Mouse (Mus musculus) hindbrain, embryonic 13.5 days (tissue): ENCODE measurements around the gene Runx2. TPM values are rescaled to one million over a fixed set of nuclear protein-coding genes. Genes with fewer than 3 reads are reported as not detected.

Experiments
- ATAC-seq: fragments of 200-750 bp; cut with Nextera tagmentation; 2 replicates; pipeline ENCODE4 v1.8.0; 2017; ENCODE audit warnings: moderate TSS enrichment; ENCODE audit not compliant: low FRiP score
- H3K27ac ChIP-seq: fragments of 300-500 bp; sonication (generic); 2 replicates; pipeline ENCODE4 v1.5.1; 2015; ENCODE audit warnings: inconsistent platforms, mild to moderate bottlenecking, moderate library complexity
- H3K27me3 ChIP-seq: fragments of 300-500 bp; sonication (generic); 2 replicates; pipeline ENCODE4 v1.6.1; 2015; ENCODE audit warnings: mild to moderate bottlenecking, inconsistent platforms
- H3K36me3 ChIP-seq: fragments of 300-500 bp; sonication (generic); 2 replicates; pipeline ENCODE4 v1.6.1; 2015; ENCODE audit warnings: mild to moderate bottlenecking, inconsistent platforms
- H3K4me1 ChIP-seq: fragments of 300-500 bp; sonication (generic); replicated peaks from 2 replicates; pipeline ENCODE4 v1.6.1; 2015; ENCODE audit warnings: inconsistent platforms
- H3K4me2 ChIP-seq: fragments of 300-500 bp; sonication (generic); 2 replicates; pipeline ENCODE4 v1.6.1; 2015; ENCODE audit warnings: inconsistent platforms, mild to moderate bottlenecking, moderate library complexity
- H3K4me3 ChIP-seq: fragments of 300-500 bp; sonication (generic); 2 replicates; pipeline ENCODE4 v1.5.1; 2015; ENCODE audit warnings: mild to moderate bottlenecking, inconsistent platforms
- H3K9ac ChIP-seq: fragments of 300-500 bp; sonication (generic); 2 replicates; pipeline ENCODE4 v1.6.1; 2015; ENCODE audit warnings: mild to moderate bottlenecking, inconsistent platforms
- H3K9me3 ChIP-seq: fragments of 300-500 bp; sonication (generic); 2 replicates; pipeline ENCODE4 v1.6.1; 2016; ENCODE audit warnings: inconsistent platforms
- WGBS: fragments of 180-500 bp; shearing (Covaris S2); methylation state at CpG from one replicate; pipeline ENCODE4 v1.1.7; 2015; 5-methylcytosine and 5-hydroxymethylcytosine counted together
- polyA plus RNA-seq: library from polyadenylated mRNA; unstranded; fragments of >200 nt; fragmentation: Nextera tagmentation; extraction: Ambion mirVana; gene quantifications from 2 replicates; pipeline ENCODE4 v1.2.1, GENCODE M21; 2015

Gene Runx2
- polyA plus RNA-seq, 1 experiment from 2014 or later = 0.62 TPM

DNA sequence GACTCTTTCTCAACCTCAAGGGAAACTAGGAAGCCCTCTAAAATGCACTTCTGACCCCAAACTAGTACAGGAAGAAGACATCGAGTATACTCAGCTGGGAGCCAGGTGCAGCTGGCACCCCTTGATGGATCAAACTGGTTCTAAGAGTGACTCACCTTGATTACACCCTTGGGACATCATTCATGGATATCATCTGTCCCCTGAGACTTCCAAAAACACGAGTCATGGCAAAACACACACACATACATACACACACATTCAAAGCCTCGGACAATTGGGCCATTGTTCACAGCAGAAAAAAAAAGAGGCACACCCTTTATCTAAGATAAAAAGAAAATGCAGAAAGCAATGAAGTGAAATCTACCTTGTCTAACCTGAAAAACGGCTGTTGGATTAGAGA lies 266.7 kb downstream of the Runx2 start:
- H3K4me1 ChIP-seq = no peaks in the 10 kb centered on the region
- no peak overlapping the region for H3K9ac ChIP-seq
- H3K9me3 ChIP-seq = no peaks in the 10 kb centered on the region
- H3K4me3 ChIP-seq = no peak overlapping the region
- 78% methylated on average over 4 of the region's 4 CpGs for WGBS
- no peaks in the 10 kb centered on the region for H3K27me3 ChIP-seq
- no peak overlapping the region for H3K4me2 ChIP-seq
- no peak overlapping the region for H3K27ac ChIP-seq
- H3K36me3 ChIP-seq = no peaks in the 10 kb centered on the region
- ATAC-seq = no peak

DNA sequence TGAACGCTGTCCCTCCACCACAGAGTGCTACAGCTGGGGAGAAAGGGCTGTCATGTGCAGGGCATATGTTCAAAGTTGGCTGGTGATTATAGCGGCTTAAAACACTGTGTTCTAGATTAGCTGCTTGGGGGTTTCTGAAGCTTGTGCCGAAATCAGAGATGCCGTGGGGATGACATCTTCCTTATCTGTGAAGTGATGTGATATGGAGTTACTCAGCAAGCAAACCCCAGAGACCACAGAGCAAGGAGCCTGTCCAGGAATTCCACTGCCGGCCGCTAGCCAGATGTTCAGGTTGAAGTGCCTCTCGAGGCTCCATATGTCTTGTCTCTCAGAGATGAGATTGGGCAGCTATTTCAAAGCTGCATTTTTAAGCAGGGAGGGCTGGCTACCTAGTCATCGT lies 267.8 kb downstream of the Runx2 start:
- H3K9ac ChIP-seq = no peak overlapping the region
- no peaks in the 10 kb centered on the region for H3K36me3 ChIP-seq
- no peak for ATAC-seq
- no peak overlapping the region for H3K4me2 ChIP-seq
- H3K4me1 ChIP-seq = no peaks in the 10 kb centered on the region
- WGBS = 78% methylated on average over 8 of the region's 8 CpGs
- no peaks in the 10 kb centered on the region for H3K27me3 ChIP-seq
- no peak overlapping the region for H3K27ac ChIP-seq
- no peak overlapping the region for H3K4me3 ChIP-seq
- no peaks in the 10 kb centered on the region for H3K9me3 ChIP-seq

DNA sequence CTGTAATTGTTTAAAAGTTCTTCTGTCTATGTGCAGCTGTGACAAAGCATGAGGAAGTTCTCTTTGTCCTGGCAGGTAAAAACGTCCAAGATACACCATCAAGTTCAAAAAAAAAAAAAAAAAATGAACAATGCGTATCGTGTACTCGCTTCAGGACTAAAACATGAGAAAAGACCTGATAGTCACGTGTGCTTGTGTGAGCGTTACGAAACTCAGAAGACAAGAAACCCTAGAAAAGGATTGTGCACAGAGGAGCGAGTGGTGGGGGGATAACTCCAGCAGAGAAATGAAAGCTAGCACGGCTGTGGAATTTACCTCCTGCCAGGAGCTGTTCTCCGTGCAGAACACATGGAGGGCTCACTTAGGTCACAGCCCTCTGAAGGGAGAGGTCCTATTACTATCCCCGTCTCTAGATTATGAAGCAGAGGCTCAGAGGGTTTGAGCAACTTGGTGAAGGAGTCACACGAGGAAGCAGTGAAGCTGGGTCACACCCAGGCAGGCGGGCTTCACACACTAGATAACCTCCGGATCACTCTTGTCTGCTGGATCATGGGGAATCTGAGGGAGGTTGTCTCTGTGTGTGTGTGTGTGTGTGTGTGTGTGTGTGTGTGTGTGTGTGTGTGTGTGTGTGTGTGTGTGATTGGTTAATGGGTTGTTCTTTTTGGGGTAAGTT lies 269.3 kb downstream of the Runx2 start:
- no peaks in the 10 kb centered on the region for H3K9me3 ChIP-seq
- no peak overlapping the region for H3K9ac ChIP-seq
- no peak for ATAC-seq
- H3K27me3 ChIP-seq = no peaks in the 10 kb centered on the region
- no peak overlapping the region for H3K4me2 ChIP-seq
- H3K27ac ChIP-seq = no peak overlapping the region
- WGBS = 54% methylated on average over 14 of the region's 14 CpGs
- no peaks in the 10 kb centered on the region for H3K36me3 ChIP-seq
- no peaks in the 10 kb centered on the region for H3K4me1 ChIP-seq
- no peak overlapping the region for H3K4me3 ChIP-seq

DNA sequence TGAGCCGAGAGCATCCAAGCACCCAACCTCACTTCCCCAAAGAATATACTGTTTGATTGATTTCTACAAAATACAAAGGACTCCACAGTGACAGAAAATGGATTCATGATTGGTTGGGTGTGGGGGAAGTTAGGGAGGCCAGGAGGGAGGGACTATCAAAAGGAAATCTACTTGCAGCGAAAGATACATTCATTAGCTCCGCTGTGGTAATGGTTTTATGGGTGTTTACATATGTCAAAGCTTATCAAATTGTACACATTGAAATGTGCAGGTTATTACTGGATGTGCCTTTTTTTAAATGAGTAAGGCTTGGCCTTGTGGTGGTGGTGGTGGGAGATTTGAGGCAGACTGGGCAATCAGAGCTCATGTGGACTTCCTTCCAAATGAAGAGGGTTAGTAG lies 271.9 kb downstream of the Runx2 start:
- no peak overlapping the region for H3K9ac ChIP-seq
- no peak overlapping the region for H3K4me3 ChIP-seq
- no peak overlapping the region for H3K4me2 ChIP-seq
- no peaks in the 10 kb centered on the region for H3K27me3 ChIP-seq
- H3K27ac ChIP-seq = no peak overlapping the region
- WGBS = 87% methylated on average over 3 of the region's 3 CpGs
- H3K9me3 ChIP-seq = no peaks in the 10 kb centered on the region
- no peaks in the 10 kb centered on the region for H3K4me1 ChIP-seq
- ATAC-seq = no peak
- no peaks in the 10 kb centered on the region for H3K36me3 ChIP-seq

DNA sequence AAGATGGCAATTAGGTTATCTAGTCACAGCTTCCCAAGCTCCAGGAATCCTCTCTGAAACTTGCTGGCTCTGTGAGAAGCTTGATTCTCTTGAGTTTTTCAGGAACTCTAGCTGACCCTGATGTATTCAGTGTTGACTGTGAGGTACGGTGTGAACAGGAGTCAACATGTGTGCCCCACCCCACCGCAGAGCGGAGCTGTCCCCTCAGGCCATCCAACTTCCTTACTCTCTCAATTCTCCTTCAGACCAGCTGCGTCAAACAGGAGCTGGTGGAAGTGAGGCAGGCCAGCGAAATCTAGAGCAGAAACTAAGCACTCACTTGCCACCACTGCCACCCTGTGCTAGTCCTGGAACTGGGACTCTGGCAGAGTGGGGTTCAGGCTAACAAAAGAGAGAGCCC lies 273.9 kb downstream of the Runx2 start:
- 63% methylated on average over 5 of the region's 5 CpGs for WGBS
- no peaks in the 10 kb centered on the region for H3K9me3 ChIP-seq
- no peaks in the 10 kb centered on the region for H3K4me1 ChIP-seq
- H3K9ac ChIP-seq = no peak overlapping the region
- no peaks in the 10 kb centered on the region for H3K36me3 ChIP-seq
- no peak overlapping the region for H3K27ac ChIP-seq
- H3K4me3 ChIP-seq = no peak overlapping the region
- no peak for ATAC-seq
- H3K27me3 ChIP-seq = no peaks in the 10 kb centered on the region
- H3K4me2 ChIP-seq = no peak overlapping the region

DNA sequence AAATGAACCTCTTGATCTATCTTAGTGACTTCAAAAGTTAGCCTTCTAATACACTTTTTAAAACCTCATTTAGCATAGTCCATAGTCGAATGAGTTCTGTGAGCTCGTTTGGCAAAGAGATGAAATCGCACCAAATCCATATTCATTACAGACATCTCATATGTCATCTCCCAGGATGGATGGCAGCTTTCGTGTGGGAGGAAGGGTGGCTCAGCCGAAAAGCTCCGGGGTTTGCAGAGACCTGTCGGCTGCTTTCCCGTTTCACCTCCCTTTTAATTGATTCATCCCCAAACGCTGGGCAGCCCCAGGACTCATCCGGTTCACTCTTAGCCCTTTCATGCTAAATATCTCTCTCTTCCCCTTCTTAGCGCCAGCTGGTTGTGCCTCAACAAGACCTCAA lies 275.7 kb downstream of the Runx2 start:
- 72% methylated on average over 11 of the region's 11 CpGs for WGBS

DNA sequence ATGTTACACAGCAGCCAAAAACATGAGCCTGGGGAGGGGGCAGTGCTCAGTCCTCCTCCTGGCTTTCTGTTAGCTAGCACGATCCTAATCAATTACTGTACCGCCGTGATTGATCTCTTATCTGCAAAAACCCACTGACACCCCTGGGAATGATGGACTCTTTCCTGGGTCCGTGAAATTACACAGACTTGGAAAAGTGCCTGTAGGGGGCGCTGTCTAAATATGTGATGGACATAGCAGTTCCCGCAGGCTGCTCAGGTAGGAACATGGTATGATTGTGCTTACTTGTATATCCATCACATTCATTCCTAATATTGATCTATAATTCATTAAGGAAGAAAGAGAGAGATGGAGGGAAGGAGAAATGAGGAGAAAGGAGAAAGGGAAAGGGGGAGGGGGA lies 284.6 kb downstream of the Runx2 start:
- ATAC-seq = no peak
- Histone ChIP-seq H3K4me2 (no peak overlapping the region), H3K36me3 (no peaks in the 10 kb centered on the region), H3K27ac (no peak overlapping the region), H3K27me3 (no peaks in the 10 kb centered on the region), H3K4me3 (no peak overlapping the region), H3K9ac (no peak overlapping the region), H3K4me1 (no peaks in the 10 kb centered on the region), H3K9me3 (no peaks in the 10 kb centered on the region)
- 81% methylated on average over 6 of the region's 6 CpGs for WGBS

More for the DNA sequence above, 275.7 kb downstream of the Runx2 start:
- ATAC-seq = no peak
- H3K27me3 ChIP-seq = no peaks in the 10 kb centered on the region
- H3K9me3 ChIP-seq = no peaks in the 10 kb centered on the region
- no peak overlapping the region for H3K4me3 ChIP-seq
- H3K27ac ChIP-seq = no peak overlapping the region
- H3K9ac ChIP-seq = no peak overlapping the region
- no peak overlapping the region for H3K4me2 ChIP-seq
- H3K36me3 ChIP-seq = no peaks in the 10 kb centered on the region
- H3K4me1 ChIP-seq = no peaks in the 10 kb centered on the region

DNA sequence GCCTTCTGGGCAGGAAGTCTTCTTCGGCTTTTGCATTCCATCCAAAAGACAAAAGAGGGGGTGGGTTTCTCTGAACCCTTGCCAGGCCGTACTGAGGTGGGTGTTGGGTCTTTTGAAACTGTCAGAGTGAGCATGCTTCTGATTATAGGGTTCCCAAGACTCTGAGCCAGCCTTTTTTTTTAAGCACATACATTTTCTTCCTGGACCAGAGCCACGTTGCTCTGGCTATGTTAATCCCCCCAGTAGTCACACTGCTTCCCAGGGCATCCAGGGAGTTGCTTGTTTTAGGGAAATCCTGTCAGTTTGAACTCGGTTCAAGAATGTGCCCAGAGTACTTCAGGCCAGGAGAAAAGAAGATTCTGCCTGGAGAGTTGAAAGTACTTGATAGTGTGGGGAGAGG lies 286.0 kb downstream of the Runx2 start:
- Histone ChIP-seq H3K4me1 (no peaks in the 10 kb centered on the region), H3K4me3 (no peak overlapping the region), H3K4me2 (no peak overlapping the region), H3K27me3 (no peaks in the 10 kb centered on the region), H3K36me3 (no peaks in the 10 kb centered on the region), H3K9ac (no peak overlapping the region), H3K9me3 (no peaks in the 10 kb centered on the region), H3K27ac (no peak overlapping the region)
- 56% methylated on average over 4 of the region's 4 CpGs for whole genome bisulfite sequencing
- no peak for ATAC-seq

DNA sequence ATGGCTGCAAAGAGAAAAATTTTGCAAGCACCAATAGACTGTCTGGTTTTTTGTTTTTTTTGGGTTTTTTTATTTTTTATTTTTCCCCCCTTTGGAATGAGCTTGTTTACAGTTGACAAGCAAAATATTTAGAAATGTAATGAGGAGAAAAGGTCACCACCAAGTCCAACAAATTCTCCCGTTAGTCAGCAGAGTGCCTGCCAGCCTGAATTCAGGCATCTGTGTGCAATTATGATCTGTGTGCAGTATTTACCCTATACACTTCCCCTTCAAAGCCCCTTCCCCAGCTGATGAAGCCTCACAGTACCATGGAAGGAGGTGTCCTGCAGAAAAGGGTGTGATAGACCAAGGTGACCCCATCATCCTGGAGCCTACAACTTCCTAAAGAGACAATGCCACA lies 290.5 kb downstream of the Runx2 start:
- WGBS = 76% methylated on average over 1 of the region's 1 CpGs

DNA sequence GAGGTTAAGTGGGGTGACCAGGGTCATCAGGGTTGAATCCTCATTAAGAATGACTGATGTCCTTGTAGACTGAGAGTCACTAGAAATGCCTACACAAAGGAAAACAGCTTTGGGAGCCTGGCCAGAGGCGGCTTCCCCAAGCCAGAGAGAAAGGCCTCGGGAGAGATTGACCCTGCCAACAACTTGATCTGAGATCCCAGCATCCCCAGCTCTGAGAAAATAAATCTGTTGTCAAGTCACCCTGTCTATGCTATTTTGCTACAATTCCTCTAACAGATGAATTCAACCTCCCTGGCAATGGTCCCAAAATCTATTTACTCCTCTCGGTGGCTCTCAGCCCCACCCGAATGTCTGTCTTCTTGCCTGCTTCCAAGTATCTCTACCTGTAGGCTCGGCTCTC lies 291.7 kb downstream of the Runx2 start:
- no peak overlapping the region for H3K9ac ChIP-seq
- H3K4me2 ChIP-seq = no peak overlapping the region
- ATAC-seq = no peak
- no peaks in the 10 kb centered on the region for H3K27me3 ChIP-seq
- H3K27ac ChIP-seq = no peak overlapping the region
- H3K36me3 ChIP-seq = no peaks in the 10 kb centered on the region
- H3K4me1 ChIP-seq = no peaks in the 10 kb centered on the region
- 73% methylated on average over 5 of the region's 5 CpGs for WGBS
- H3K9me3 ChIP-seq = no peaks in the 10 kb centered on the region
- H3K4me3 ChIP-seq = no peak overlapping the region

More for the DNA sequence above, 290.5 kb downstream of the Runx2 start:
- H3K4me2 ChIP-seq = no peak overlapping the region
- no peaks in the 10 kb centered on the region for H3K9me3 ChIP-seq
- H3K27ac ChIP-seq = no peak overlapping the region
- no peak overlapping the region for H3K4me3 ChIP-seq
- no peak for ATAC-seq
- H3K4me1 ChIP-seq = no peaks in the 10 kb centered on the region
- no peak overlapping the region for H3K9ac ChIP-seq
- H3K27me3 ChIP-seq = no peaks in the 10 kb centered on the region
- no peaks in the 10 kb centered on the region for H3K36me3 ChIP-seq

DNA sequence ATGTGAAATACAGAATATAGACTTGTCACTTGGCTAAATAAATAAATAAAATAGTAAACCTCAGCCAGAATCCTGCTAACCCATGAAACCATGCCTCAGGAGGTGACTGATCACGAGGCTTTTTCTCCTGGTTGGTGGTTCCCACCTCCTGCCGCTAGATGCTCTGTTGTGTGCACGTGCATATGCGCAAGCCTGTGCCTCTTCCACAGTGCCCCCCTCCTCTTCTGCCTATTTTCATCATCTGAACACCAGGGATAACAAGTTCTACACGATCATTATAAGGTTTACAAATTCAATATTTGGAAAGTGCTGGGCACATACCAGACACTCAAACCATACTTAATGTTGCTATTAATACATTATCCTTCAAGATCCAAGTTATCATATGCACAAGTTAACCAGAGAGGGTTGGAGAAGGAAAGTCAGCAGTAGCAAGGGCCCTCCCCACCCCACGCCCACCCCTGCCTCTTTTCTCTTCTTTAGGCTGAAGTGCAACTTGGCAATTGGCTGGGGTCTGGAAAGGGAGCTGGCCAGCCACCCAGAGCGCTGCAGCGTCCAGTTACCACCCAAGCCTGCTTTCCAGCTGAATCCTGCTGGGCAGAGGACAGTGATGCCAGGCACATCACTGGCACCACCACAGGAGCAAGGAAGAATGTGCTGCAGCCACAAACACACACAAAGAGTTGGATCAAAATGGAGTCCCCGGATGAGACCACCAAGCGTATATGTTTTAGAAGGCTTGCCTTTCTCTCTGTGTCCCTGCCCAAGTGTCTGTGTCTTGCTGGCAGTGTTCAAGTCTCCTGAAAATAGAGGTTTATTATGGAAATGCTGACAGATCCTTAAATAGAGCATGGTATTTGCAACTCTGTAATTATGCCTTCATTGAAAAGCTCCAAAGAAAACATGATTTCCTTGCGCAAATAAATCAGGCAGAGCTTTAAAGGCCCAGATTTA lies 294.2 kb downstream of the Runx2 start:
- no peaks in the 10 kb centered on the region for H3K36me3 ChIP-seq
- H3K27ac ChIP-seq = no peak overlapping the region
- no peak overlapping the region for H3K4me3 ChIP-seq
- WGBS = 79% methylated on average over 11 of the region's 11 CpGs
- no peak overlapping the region for H3K9ac ChIP-seq
- H3K9me3 ChIP-seq = no peaks in the 10 kb centered on the region
- H3K4me2 ChIP-seq = no peak overlapping the region
- no peaks in the 10 kb centered on the region for H3K4me1 ChIP-seq
- no peak for ATAC-seq
- no peaks in the 10 kb centered on the region for H3K27me3 ChIP-seq

DNA sequence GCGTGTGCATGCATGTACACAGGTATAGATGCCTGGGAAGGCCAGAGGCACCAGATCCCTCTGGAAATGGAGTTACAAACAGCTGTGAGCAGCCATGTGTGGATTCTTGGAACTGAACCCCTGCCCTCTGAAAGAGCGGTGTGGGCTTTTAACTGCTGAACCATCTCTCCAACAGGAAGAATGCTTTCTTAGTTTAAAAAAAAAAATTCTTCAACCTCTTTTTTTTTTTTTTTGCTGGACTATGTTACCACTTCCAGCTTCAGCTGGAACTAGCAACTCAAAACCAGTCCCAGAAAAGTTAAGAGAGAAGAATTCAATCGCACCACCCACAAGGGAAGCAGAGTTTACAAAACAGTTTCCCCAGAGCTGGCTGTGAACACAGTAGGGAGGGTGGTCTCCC lies 295.2 kb downstream of the Runx2 start:
- H3K36me3 ChIP-seq = no peaks in the 10 kb centered on the region
- no peaks in the 10 kb centered on the region for H3K27me3 ChIP-seq
- H3K4me1 ChIP-seq = no peaks in the 10 kb centered on the region
- H3K27ac ChIP-seq = no peak overlapping the region
- 80% methylated on average over 3 of the region's 3 CpGs for WGBS
- no peak overlapping the region for H3K4me2 ChIP-seq
- H3K9me3 ChIP-seq = no peaks in the 10 kb centered on the region
- ATAC-seq = no peak
- H3K4me3 ChIP-seq = no peak overlapping the region
- H3K9ac ChIP-seq = no peak overlapping the region

DNA sequence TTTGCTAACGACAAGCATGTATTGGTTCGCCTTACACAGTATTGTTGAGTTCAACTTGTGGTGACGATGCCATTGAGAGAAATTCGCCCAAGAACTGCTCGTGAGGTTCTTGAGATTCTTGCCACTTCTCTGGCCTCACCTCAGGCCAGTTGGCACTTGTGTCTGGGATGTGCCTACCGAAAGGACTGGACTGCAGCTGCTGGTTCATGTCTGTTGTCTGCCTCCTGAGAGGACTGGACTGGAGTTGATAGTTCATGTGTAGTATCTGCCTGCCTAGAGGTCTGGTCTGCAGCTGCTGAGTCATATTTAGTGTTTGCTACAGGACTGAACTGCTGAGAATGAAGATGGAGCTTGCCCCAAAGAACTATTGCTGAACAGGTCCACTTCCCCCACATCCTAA lies 296.4 kb downstream of the Runx2 start:
- Histone ChIP-seq H3K4me2 (no peak overlapping the region), H3K4me1 (no peaks in the 10 kb centered on the region), H3K4me3 (no peak overlapping the region), H3K36me3 (no peaks in the 10 kb centered on the region), H3K27me3 (no peaks in the 10 kb centered on the region), H3K27ac (no peak overlapping the region), H3K9ac (no peak overlapping the region), H3K9me3 (no peaks in the 10 kb centered on the region)
- no peak for ATAC-seq
- WGBS = 91% methylated on average over 6 of the region's 6 CpGs
